Mouse (Mus musculus) forebrain, embryonic 14.5 days (tissue): ENCODE results near the gene Thsd4. TPM values are rescaled to one million over a fixed set of nuclear protein-coding genes. Genes with fewer than 3 reads are reported as not detected.

Source experiments
- ATAC-seq: fragments of 200-750 bp; cut with Nextera tagmentation; 2 replicates; pipeline ENCODE4 v1.8.0; 2017; ENCODE audit warnings: mild to moderate bottlenecking, moderate library complexity
- DNase-seq: peaks from one replicate; pipeline ENCODE4 v3.0.0-alpha.2; 2015; ENCODE audit warnings: low spot score
- H3K27ac ChIP-seq: fragments of 300-500 bp; sonication (generic); 2 replicates; pipeline ENCODE4 v1.5.1; 2014; ENCODE audit warnings: low read depth, mild to moderate bottlenecking, control low read depth, low read length, moderate library complexity
- H3K27me3 ChIP-seq: fragments of 300-500 bp; sonication (generic); replicated peaks from 2 replicates; pipeline ENCODE4 v1.6.1; 2014; ENCODE audit warnings: low read length, control low read depth, mixed read lengths; ENCODE audit not compliant: control insufficient read depth, insufficient read depth
- H3K36me3 ChIP-seq: fragments of 300-500 bp; sonication (generic); 2 replicates; pipeline ENCODE4 v1.6.1; 2014; ENCODE audit warnings: low read length, control low read depth; ENCODE audit not compliant: control insufficient read depth, insufficient read depth
- H3K4me1 ChIP-seq: fragments of 300-500 bp; sonication (generic); 2 replicates; pipeline ENCODE4 v1.6.1; 2014; ENCODE audit warnings: antibody characterized with exemption, low read length, control low read depth; ENCODE audit not compliant: control insufficient read depth, insufficient read depth
- H3K4me2 ChIP-seq: fragments of 300-500 bp; sonication (generic); 2 replicates; pipeline ENCODE4 v1.6.1; 2014; ENCODE audit warnings: mild to moderate bottlenecking, control low read depth, low read length
- H3K4me3 ChIP-seq: fragments of 300-500 bp; sonication (generic); 2 replicates; pipeline ENCODE4 v1.5.1; 2014; ENCODE audit warnings: low read depth, low read length, control low read depth
- H3K9ac ChIP-seq: fragments of 300-500 bp; sonication (generic); 2 replicates; pipeline ENCODE4 v1.6.1; 2014; ENCODE audit warnings: mild to moderate bottlenecking, low read length, control low read depth, moderate library complexity
- H3K9me3 ChIP-seq: fragments of 300-500 bp; sonication (generic); replicated peaks from 2 replicates; pipeline ENCODE4 v1.6.1; 2016; ENCODE audit warnings: low read length, control low read depth, mixed read lengths; ENCODE audit not compliant: control insufficient read depth
- WGBS: fragments of 180-500 bp; shearing (Covaris S2); extraction: QIAGEN DNeasy Blood & Tissue Kit; methylation state at CpG from one replicate; pipeline ENCODE4 v1.1.7; 2014; 5-methylcytosine and 5-hydroxymethylcytosine counted together
- polyA plus RNA-seq: library from polyadenylated mRNA; unstranded; fragments of >200 nt; fragmentation: Nextera tagmentation; extraction: Ambion mirVana; gene quantifications from 2 replicates; pipeline ENCODE4 v1.2.1, GENCODE M21; 2014

The Thsd4 gene
- polyA plus RNA-seq, 1 experiment from 2014 or later = 3.4 TPM

- Histone ChIP-seq H3K27me3 (no peaks in the 10 kb centered on the region), H3K36me3 (peaks cover 10% of the 10 kb centered on the region), H3K4me1 (no peaks in the 10 kb centered on the region), H3K4me2 (no peak overlapping the region), H3K4me3 (no peak overlapping the region), H3K9me3 (no peaks in the 10 kb centered on the region), H3K27ac (no peak overlapping the region), H3K9ac (no peak overlapping the region)
- 83% methylated on average over 3 of the region's 3 CpGs for WGBS
- DNase-seq (no peak), ATAC-seq (no peak)
These were observed 591.6 kb downstream of the Thsd4 start for GRCm38 (mm10) chr9:59930248-59930647.

Other genes with a start within 250 kb of the Thsd4 start
- 72.3 and 78.7 TPM in 2 replicates for gene Lrrc49, start 166.1 kb upstream of the Thsd4 start, polyA plus RNA-seq
- gene Larp6, start 190.9 kb upstream of the Thsd4 start, polyA plus RNA-seq = 5.9 and 7.8 TPM in 2 replicates